Mouse (Mus musculus) stomach, embryonic 16.5 days (tissue): ENCODE measurements around the gene Gm42906. TPM values are rescaled to one million over a fixed set of nuclear protein-coding genes. Genes with fewer than 3 reads are reported as not detected.
A peak's percentile ranks its signal among the peaks of the same experiment; 100 is the strongest.

ENCODE experiments used
- ATAC-seq: fragments of 200-750 bp; cut with Nextera tagmentation; 2 replicates; pipeline ENCODE4 v1.8.0; 2017; ENCODE audit warnings: moderate number of reproducible peaks, moderate TSS enrichment; ENCODE audit not compliant: insufficient read depth, low FRiP score
- H3K27ac ChIP-seq: fragments of 300-500 bp; sonication (generic); 2 replicates; pipeline ENCODE4 v1.5.1; 2014; ENCODE audit warnings: low read length
- H3K27me3 ChIP-seq: fragments of 300-500 bp; sonication (generic); 2 replicates; pipeline ENCODE4 v1.6.1; 2014; ENCODE audit warnings: low read length, control low read depth, mixed read lengths; ENCODE audit not compliant: control insufficient read depth, insufficient read depth
- H3K36me3 ChIP-seq: fragments of 300-500 bp; sonication (generic); 2 replicates; pipeline ENCODE4 v1.6.1; 2014; ENCODE audit warnings: low read length; ENCODE audit not compliant: control insufficient read depth, insufficient read depth
- H3K4me1 ChIP-seq: fragments of 300-500 bp; sonication (generic); 2 replicates; pipeline ENCODE4 v1.6.1; 2014; ENCODE audit warnings: low read length, control low read depth, mixed read lengths; ENCODE audit not compliant: control insufficient read depth, insufficient read depth
- H3K4me2 ChIP-seq: fragments of 300-500 bp; sonication (generic); 2 replicates; pipeline ENCODE4 v1.6.1; 2014; ENCODE audit warnings: low read depth, low read length, mixed read lengths
- H3K4me3 ChIP-seq: fragments of 300-500 bp; sonication (generic); replicated peaks from 2 replicates; pipeline ENCODE4 v1.5.1; 2014; ENCODE audit warnings: mild to moderate bottlenecking, low read length
- H3K9ac ChIP-seq: fragments of 300-500 bp; sonication (generic); 2 replicates; pipeline ENCODE4 v1.6.1; 2014; ENCODE audit warnings: low read length
- H3K9me3 ChIP-seq: fragments of 300-500 bp; sonication (generic); replicated peaks from 2 replicates; pipeline ENCODE4 v1.6.1; 2016; ENCODE audit warnings: low read length, control low read depth; ENCODE audit not compliant: control insufficient read depth
- WGBS: fragments of 180-500 bp; shearing (Covaris S2); extraction: QIAGEN DNeasy Blood & Tissue Kit; methylation state at CpG from one replicate; pipeline ENCODE4 v1.1.7; 2014; 5-methylcytosine and 5-hydroxymethylcytosine counted together
- polyA plus RNA-seq: library from polyadenylated mRNA; unstranded; fragments of >200 nt; fragmentation: Nextera tagmentation; extraction: Ambion mirVana; gene quantifications from 2 replicates; pipeline ENCODE4 v1.2.1, GENCODE M21; 2015

The Gm42906 gene
- polyA plus RNA-seq, 1 experiment from 2014 or later = not detected

DNA sequence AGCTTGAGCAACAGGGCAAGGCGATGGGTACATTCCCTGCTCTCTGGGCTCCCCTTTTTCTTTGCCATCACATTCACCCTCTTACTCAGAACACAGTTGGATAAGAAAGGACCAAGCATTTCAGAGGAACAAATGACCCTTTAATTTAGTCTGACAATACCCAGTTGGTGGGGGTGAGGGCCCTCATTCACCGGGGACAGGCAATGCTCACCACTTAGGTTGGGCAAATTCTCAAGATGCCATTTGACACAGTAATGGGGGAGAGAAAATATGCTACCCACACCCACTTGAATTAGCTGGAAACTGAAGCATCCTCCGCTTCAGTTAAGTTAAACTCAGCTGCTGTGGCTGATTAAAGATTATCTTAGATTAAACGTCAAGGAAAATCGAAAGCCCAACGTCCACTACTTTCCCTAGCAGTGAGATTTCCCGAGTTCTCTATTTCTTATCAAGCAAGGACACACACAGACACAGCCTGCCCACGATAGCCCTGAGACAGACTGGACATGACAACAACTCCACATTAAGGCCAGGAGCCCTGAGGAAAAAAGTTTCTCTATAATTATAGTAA, 242.6 kb downstream of the Gm42906 start:
- 54% methylated on average over 8 of the region's 8 CpGs for WGBS
- ATAC-seq = no peak
- no peaks in the 10 kb centered on the region for H3K36me3 ChIP-seq
- H3K9me3 ChIP-seq = no peaks in the 10 kb centered on the region
- no peak overlapping the region for H3K9ac ChIP-seq
- no peaks in the 10 kb centered on the region for H3K27me3 ChIP-seq
- H3K4me3 ChIP-seq = no peak overlapping the region
- H3K27ac ChIP-seq = no peak overlapping the region
- H3K4me1 ChIP-seq = 0 out of 2 replicates have a peak, but pooled peaks cover 4% of the 10 kb centered on the region
- no peak overlapping the region for H3K4me2 ChIP-seq

DNA sequence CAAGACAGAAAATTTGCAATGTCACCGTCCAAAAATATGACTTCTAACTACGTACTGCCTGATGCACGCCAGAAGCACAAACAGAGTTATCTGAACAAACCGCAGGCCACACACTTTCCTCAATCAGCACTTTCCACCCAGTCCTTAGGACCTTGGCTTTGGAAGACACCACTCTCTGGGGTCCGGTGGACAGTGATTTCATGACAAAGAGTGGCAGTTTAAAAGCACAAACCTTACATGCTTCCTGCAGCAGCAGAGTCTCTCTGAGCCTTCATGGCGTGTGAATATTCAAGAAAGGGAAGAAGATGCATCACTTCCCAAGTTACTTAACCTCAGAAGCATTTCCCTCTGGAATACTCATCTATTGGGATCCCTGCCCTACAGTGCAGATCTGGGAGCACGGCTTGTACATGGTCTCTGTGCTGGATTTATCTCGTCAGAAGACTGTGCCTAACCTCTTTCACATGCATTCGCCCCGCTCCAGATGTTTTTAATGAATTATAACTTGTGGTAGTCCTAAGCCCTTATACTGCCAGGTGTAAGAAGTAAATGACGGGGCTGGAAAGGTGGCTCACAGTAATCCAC, 244.2 kb downstream of the Gm42906 start:
- H3K27me3 ChIP-seq = no peaks in the 10 kb centered on the region
- ATAC-seq = no peak
- H3K36me3 ChIP-seq = no peaks in the 10 kb centered on the region
- H3K9ac ChIP-seq = no peak overlapping the region
- 0 out of 2 replicates have a peak, but pooled peaks cover 4% of the 10 kb centered on the region for H3K4me1 ChIP-seq
- 72% methylated on average over 11 of the region's 11 CpGs for WGBS
- H3K27ac ChIP-seq = no peak overlapping the region
- H3K9me3 ChIP-seq = no peaks in the 10 kb centered on the region
- no peak overlapping the region for H3K4me3 ChIP-seq
- no peak overlapping the region for H3K4me2 ChIP-seq

DNA sequence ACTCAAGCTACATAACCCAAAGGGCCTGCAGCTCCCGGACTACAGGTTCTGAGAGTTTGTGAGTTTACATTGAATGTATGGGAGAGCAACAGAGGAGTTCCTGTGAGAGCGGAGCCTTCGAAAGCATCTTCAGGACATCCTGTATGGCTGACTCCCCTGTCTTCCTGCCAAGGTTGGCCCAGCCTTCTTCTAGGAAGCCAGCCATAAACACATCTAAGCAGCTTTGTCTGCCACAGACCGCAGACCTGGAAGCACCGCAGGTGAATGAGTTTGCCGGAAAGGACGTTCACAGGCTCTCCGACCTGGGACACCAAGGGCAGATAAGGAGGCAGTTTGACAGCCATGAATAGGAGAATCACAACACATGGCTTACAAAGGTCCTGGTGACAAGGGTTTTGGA, 246.7 kb downstream of the Gm42906 start:
- no peaks in the 10 kb centered on the region for H3K9me3 ChIP-seq
- no peak for ATAC-seq
- H3K4me2 ChIP-seq = no peak overlapping the region
- no peak overlapping the region for H3K27ac ChIP-seq
- H3K4me3 ChIP-seq = no peak overlapping the region
- no peaks in the 10 kb centered on the region for H3K27me3 ChIP-seq
- WGBS = 90% methylated on average over 8 of the region's 8 CpGs
- no peaks in the 10 kb centered on the region for H3K36me3 ChIP-seq
- no peak overlapping the region for H3K9ac ChIP-seq
- H3K4me1 ChIP-seq = 0 out of 2 replicates have a peak, but pooled peaks cover 4% of the 10 kb centered on the region

DNA sequence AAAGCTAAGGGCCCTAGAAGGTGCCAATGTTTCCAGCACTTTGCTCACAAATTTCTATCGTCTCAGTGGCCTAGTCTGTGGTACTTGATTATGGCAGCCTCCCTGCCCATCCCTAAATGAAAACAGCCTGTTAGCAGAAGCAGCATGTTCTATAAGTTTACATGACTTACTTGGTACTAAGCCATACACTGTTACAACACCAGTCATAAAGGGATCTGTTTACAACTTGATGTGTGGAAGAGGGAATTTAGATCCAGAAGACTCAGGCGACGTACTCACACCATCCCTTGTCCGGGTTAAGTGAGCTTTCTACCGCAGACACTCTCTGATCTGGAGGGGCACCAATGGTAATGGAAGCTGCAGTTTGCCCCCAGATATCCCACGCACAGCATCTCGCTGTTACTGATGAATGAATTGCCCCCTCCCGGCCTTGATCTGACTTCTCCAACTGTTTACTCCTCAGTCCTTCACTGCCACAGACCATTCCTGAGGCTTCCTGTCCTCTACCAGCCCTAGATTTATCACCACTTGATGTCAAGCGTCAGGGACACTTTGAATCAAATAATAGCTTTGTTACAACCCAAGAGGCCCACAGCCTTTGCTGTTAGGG, 247.7 kb downstream of the Gm42906 start:
- H3K27ac ChIP-seq = no peak overlapping the region
- H3K36me3 ChIP-seq = no peaks in the 10 kb centered on the region
- ATAC-seq = no peak
- 69% methylated on average over 9 of the region's 9 CpGs for WGBS
- no peak overlapping the region for H3K9ac ChIP-seq
- peaks cover 5% of the 10 kb centered on the region; the same call in 1 of the 2 replicates for H3K4me1 ChIP-seq
- no peaks in the 10 kb centered on the region for H3K9me3 ChIP-seq
- no peaks in the 10 kb centered on the region for H3K27me3 ChIP-seq
- no peak overlapping the region for H3K4me3 ChIP-seq
- no peak overlapping the region for H3K4me2 ChIP-seq

DNA sequence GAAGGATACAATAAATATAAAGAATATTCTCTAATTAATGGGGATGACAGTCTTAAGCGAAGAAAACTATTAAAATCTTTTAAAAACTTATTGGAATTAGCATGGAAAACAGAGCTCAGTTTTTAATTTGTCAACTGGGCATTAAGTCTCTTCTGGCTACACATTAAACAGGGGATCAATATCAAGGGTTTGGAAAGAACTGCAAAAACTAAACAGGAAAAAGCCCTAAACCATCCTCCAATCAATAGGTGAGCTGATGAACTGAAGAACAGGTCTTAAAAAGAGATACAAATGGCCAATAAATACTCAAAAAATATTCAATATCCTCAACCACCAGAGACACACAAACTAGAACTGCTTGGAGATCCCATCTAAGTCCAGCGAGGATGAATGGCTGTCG, 250.8 kb downstream of the Gm42906 start:
- no peak for ATAC-seq
- WGBS = 92% methylated on average over 3 of the region's 3 CpGs
- Histone ChIP-seq H3K4me3 (no peak overlapping the region), H3K27me3 (no peaks in the 10 kb centered on the region), H3K36me3 (no peaks in the 10 kb centered on the region), H3K4me1 (peaks cover 17% of the 10 kb centered on the region; the same call in 1 of the 2 replicates), H3K27ac (no peak overlapping the region), H3K4me2 (no peak overlapping the region), H3K9me3 (no peaks in the 10 kb centered on the region), H3K9ac (no peak overlapping the region)

DNA sequence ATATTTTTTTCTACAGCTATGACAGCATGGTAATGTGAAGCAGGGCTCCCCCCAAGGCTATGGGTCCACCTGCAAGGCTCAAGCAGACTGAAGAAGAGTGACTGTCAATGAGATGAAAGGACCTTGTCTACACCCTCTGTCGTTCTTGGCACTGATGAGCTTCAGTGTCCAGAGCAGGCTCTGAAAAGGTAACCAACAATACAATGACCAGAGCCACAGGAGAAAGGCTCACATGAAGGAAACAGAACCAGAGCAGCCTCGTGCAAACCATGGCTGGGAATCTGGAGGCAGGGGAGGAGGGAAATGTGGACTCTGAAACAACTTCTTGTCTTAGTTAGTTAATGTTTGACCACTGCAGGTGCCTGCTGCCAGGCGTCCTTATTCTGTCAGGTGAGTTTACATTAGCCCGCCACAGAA, 252.1 kb downstream of the Gm42906 start:
- H3K36me3 ChIP-seq = no peaks in the 10 kb centered on the region
- ATAC-seq = peak; percentile 86; the same call in 1 of the 2 replicates
- no peaks in the 10 kb centered on the region for H3K9me3 ChIP-seq
- peaks cover 17% of the 10 kb centered on the region; the same call in 1 of the 2 replicates for H3K4me1 ChIP-seq
- H3K27ac ChIP-seq = peak overlapping the region; percentile 43
- no peak overlapping the region for H3K4me2 ChIP-seq
- WGBS = 38% methylated on average over 4 of the region's 4 CpGs
- H3K9ac ChIP-seq = no peak overlapping the region
- no peak overlapping the region for H3K4me3 ChIP-seq
- H3K27me3 ChIP-seq = no peaks in the 10 kb centered on the region

DNA sequence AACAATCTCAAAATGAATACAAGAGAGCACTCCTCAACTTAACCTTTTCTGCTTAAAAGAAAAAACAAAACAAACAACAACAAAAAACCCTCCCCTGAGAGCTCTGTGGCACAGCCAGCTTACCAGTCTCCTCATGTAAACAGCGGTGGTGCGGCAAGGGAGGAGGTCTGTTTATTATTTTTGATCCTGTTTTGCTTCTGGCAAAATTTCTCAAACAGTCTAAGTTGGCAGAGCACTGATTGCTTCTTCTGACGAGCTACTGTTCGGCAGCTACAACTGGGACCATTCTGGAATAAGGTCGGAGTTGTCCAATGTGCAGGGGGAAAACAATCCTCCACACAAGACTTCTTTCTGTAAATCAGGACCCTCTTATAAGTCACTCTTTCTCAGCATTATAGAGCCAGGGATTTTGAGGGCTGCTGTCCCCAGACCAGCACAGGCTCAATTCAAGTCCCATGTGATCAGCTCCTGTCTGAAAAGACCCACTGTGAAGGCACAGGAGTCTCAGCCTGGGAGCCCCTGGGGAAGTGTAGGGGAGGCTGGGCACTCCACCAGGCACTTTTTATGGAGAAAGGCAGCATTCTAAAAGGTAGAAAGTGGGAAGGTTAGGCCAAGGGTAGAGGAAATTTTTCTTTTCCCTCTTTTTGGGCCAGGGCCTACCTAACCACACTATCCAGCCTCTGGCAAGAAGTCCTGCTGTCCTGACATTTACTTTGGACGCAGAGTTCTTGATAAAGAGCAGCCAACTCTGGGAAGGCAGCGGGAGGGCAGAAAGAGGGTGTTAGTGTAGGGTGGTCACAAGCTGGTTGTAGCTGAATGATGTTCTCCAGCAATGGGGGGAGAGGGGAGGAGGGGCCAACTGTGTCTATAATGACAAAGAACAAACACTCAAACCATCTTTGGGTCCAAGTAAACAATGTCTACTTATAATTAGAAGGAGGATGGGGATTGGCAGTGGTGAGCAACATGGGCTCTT, 253.2 kb downstream of the Gm42906 start:
- WGBS = 53% methylated on average over 7 of the region's 7 CpGs
- Histone ChIP-seq H3K27ac (peak overlapping the region; percentile 43), H3K27me3 (no peaks in the 10 kb centered on the region), H3K9me3 (no peaks in the 10 kb centered on the region), H3K4me3 (no peak overlapping the region), H3K4me1 (peaks cover 17% of the 10 kb centered on the region; the same call in 1 of the 2 replicates), H3K4me2 (no peak overlapping the region), H3K9ac (no peak overlapping the region), H3K36me3 (no peaks in the 10 kb centered on the region)
- ATAC-seq = no peak

DNA sequence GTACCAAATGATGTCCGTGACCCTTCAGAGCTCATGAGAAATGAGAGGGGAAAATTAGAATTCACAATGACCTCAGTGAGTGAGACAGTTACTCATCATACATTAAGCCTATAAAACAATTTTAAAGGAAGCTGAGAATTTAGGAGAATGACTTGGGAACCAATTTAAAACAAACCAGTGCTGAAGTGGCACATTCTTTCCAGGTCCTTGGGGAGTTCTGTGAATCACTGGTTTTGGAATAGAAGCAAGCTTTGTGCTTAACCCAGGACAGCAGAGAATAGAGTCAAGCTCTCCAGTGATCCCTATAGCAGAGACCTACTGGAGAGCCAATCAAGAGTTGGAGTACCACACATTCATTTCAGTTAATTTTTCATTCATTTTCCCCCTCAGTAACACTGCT, 254.2 kb downstream of the Gm42906 start:
- no peaks in the 10 kb centered on the region for H3K27me3 ChIP-seq
- 76% methylated on average over 1 of the region's 1 CpGs for WGBS
- H3K4me3 ChIP-seq = no peak overlapping the region
- no peak overlapping the region for H3K9ac ChIP-seq
- no peaks in the 10 kb centered on the region for H3K9me3 ChIP-seq
- H3K36me3 ChIP-seq = no peaks in the 10 kb centered on the region
- H3K27ac ChIP-seq = 0 out of 2 replicates have a peak overlapping the region, but pooled peaks have one; percentile 15
- ATAC-seq = no peak
- peaks cover 17% of the 10 kb centered on the region; the same call in 1 of the 2 replicates for H3K4me1 ChIP-seq
- H3K4me2 ChIP-seq = no peak overlapping the region
